Mouse (Mus musculus) megakaryocyte progenitor cell, adult 5-6 weeks (primary cell): ENCODE data around the gene Sstr4. TPM values are rescaled to one million over a fixed set of nuclear protein-coding genes. Genes with fewer than 3 reads are reported as not detected.
A peak's percentile ranks its signal among the peaks of the same experiment; 100 is the strongest.

ENCODE experiments used
- ATAC-seq: replicated peaks from 2 replicates; pipeline ENCODE4 v1.8.0; 2016; ENCODE audit warnings: mild to moderate bottlenecking, moderate TSS enrichment, inconsistent platforms; ENCODE audit not compliant: poor library complexity
- total RNA-seq, 2 experiments: library from RNA; stranded (forward) in 1 of 2; stranded (reverse) in 1 of 2; fragments of 157-497, 149-512 nt in 1 of 2; fragments of 200-1000 nt in 1 of 2; gene quantifications; 2 replicates each; pipeline versions ENCODE4 v1.2.3 to v1.2.4; 2015 to 2017

Gene Sstr4
- total RNA-seq, 2 experiments from 2014 or later = 0.29 TPM; not detected in 1

GRCm38 (mm10) chr2:148393149-148393548, 2.0 kb upstream of the Sstr4 start:
- ATAC-seq = peak; percentile 66

- no peak for ATAC-seq
Observed at GRCm38 (mm10) chr2:148393846-148394245, 1.3 kb upstream of the Sstr4 start.

GRCm38 (mm10) chr2:148396209-148396608, 1.1 kb downstream of the Sstr4 start:
- no peak for ATAC-seq

GRCm38 (mm10) chr2:148397015-148397783, 2.1 kb downstream of the Sstr4 start:
- ATAC-seq = peak; percentile 66

- ATAC-seq = 0 out of 2 replicates have a peak, but pooled peaks have one; percentile 2
Observed at GRCm38 (mm10) chr2:148397784-148398100, 2.6 kb downstream of the Sstr4 start.

- no peak for ATAC-seq
Observed at GRCm38 (mm10) chr2:148398901-148399685, 3.9 kb downstream of the Sstr4 start.

GRCm38 (mm10) chr2:148402227-148402626, 7.1 kb downstream of the Sstr4 start:
- no peak for ATAC-seq

- no peak for ATAC-seq
Observed at GRCm38 (mm10) chr2:148404906-148405305, 9.8 kb downstream of the Sstr4 start.

GRCm38 (mm10) chr2:148406160-148406970, 11.2 kb downstream of the Sstr4 start:
- peak; percentile 40 for ATAC-seq

GRCm38 (mm10) chr2:148406971-148407869, 12.1 kb downstream of the Sstr4 start:
- peak; percentile 36 for ATAC-seq

- ATAC-seq = peak; percentile 59
Observed at GRCm38 (mm10) chr2:148407870-148408760, 13.0 kb downstream of the Sstr4 start, which contains the start of gene Thbd. Gene Thbd (minus strand): TSS chr2:148408188.

- no peak for ATAC-seq
Observed at GRCm38 (mm10) chr2:148408761-148409120, 13.6 kb downstream of the Sstr4 start.

- ATAC-seq = peak; percentile 71
Observed at GRCm38 (mm10) chr2:148409141-148409540, 14.0 kb downstream of the Sstr4 start.

GRCm38 (mm10) chr2:148409821-148410220, 14.7 kb downstream of the Sstr4 start:
- ATAC-seq = no peak

- ATAC-seq = no peak
Observed at GRCm38 (mm10) chr2:148419151-148419550, 24.0 kb downstream of the Sstr4 start.

GRCm38 (mm10) chr2:148419776-148420175, 24.6 kb downstream of the Sstr4 start:
- ATAC-seq = no peak

- no peak for ATAC-seq
Observed at GRCm38 (mm10) chr2:148421112-148421511, 26.0 kb downstream of the Sstr4 start.

- no peak for ATAC-seq
Observed at GRCm38 (mm10) chr2:148421706-148422105, 26.6 kb downstream of the Sstr4 start.

GRCm38 (mm10) chr2:148425709-148426382, 30.7 kb downstream of the Sstr4 start:
- peak; percentile 35; the same call in 1 of the 2 replicates for ATAC-seq
